Mouse (Mus musculus) liver, embryonic 11.5 days (tissue): ENCODE results near the gene Hcar1. TPM values are rescaled to one million over a fixed set of nuclear protein-coding genes. Genes with fewer than 3 reads are reported as not detected.

ENCODE experiments used
- ATAC-seq: fragments of 200-750 bp; cut with Nextera tagmentation; replicated peaks from 2 replicates; pipeline ENCODE4 v1.8.0; 2017; ENCODE audit warnings: moderate number of reproducible peaks, mild to moderate bottlenecking, moderate TSS enrichment, moderate library complexity; ENCODE audit not compliant: low FRiP score
- DNase-seq: peaks from one replicate; pipeline ENCODE4 v3.0.0-alpha.2; 2017; ENCODE audit warnings: low spot score
- H3K27ac ChIP-seq: fragments of 300-500 bp; sonication (generic); 2 replicates; pipeline ENCODE4 v1.5.1; 2014; ENCODE audit warnings: mild to moderate bottlenecking, low read depth, low read length, control low read depth
- H3K27me3 ChIP-seq: fragments of 300-500 bp; sonication (generic); replicated peaks from 2 replicates; pipeline ENCODE4 v1.6.1; 2014; ENCODE audit warnings: low read length, mixed read lengths; ENCODE audit not compliant: control insufficient read depth, insufficient read depth
- H3K36me3 ChIP-seq: fragments of 300-500 bp; sonication (generic); 2 replicates; pipeline ENCODE4 v1.6.1; 2014; ENCODE audit warnings: mild to moderate bottlenecking, low read length, moderate library complexity, mixed read lengths; ENCODE audit not compliant: control insufficient read depth, insufficient read depth
- H3K4me1 ChIP-seq: fragments of 300-500 bp; sonication (generic); replicated peaks from 2 replicates; pipeline ENCODE4 v1.6.1; 2014; ENCODE audit warnings: low read length, mixed read lengths; ENCODE audit not compliant: control insufficient read depth, insufficient read depth
- H3K4me2 ChIP-seq: fragments of 300-500 bp; sonication (generic); 2 replicates; pipeline ENCODE4 v1.6.1; 2014; ENCODE audit warnings: mild to moderate bottlenecking, control low read depth, moderate library complexity
- H3K4me3 ChIP-seq: fragments of 300-500 bp; sonication (generic); 2 replicates; pipeline ENCODE4 v1.5.1; 2014; ENCODE audit warnings: low read depth, low read length, control low read depth
- H3K9ac ChIP-seq: fragments of 300-500 bp; sonication (generic); 2 replicates; pipeline ENCODE4 v1.6.1; 2014; ENCODE audit warnings: low read depth, low read length, control low read depth
- H3K9me3 ChIP-seq: fragments of 300-500 bp; sonication (generic); 2 replicates; pipeline ENCODE4 v1.6.1; 2016; ENCODE audit warnings: low read length, inconsistent platforms, mixed read lengths; ENCODE audit not compliant: control insufficient read depth
- WGBS: fragments of 180-500 bp; shearing (Covaris S2); extraction: QIAGEN DNeasy Blood & Tissue Kit; methylation state at CpG from one replicate; pipeline ENCODE4 v1.1.7; 2014; 5-methylcytosine and 5-hydroxymethylcytosine counted together
- polyA plus RNA-seq: library from polyadenylated mRNA; unstranded; fragments of >200 nt; fragmentation: Nextera tagmentation; extraction: Ambion mirVana; gene quantifications from 2 replicates; pipeline ENCODE4 v1.2.1, GENCODE M21; 2014

Gene Hcar1
- polyA plus RNA-seq, 1 experiment from 2014 or later, result 0.19 TPM

- ATAC-seq (no peak), DNase-seq (no peak)
- Histone ChIP-seq H3K4me3 (no peak overlapping the region), H3K27me3 (no peaks in the 10 kb centered on the region), H3K9ac (no peak overlapping the region), H3K36me3 (no peaks in the 10 kb centered on the region), H3K4me2 (peak overlapping the region; percentile 26; the same call in 1 of the 2 replicates), H3K9me3 (no peaks in the 10 kb centered on the region), H3K27ac (no peak overlapping the region), H3K4me1 (peaks cover 5% of the 10 kb centered on the region; the same call in 1 of the 2 replicates)
- 72% methylated on average over 9 of the region's 9 CpGs for WGBS
Observed at GRCm38 (mm10) chr5:123854511-123854910, 25.3 kb downstream of the Hcar1 start.

DNA sequence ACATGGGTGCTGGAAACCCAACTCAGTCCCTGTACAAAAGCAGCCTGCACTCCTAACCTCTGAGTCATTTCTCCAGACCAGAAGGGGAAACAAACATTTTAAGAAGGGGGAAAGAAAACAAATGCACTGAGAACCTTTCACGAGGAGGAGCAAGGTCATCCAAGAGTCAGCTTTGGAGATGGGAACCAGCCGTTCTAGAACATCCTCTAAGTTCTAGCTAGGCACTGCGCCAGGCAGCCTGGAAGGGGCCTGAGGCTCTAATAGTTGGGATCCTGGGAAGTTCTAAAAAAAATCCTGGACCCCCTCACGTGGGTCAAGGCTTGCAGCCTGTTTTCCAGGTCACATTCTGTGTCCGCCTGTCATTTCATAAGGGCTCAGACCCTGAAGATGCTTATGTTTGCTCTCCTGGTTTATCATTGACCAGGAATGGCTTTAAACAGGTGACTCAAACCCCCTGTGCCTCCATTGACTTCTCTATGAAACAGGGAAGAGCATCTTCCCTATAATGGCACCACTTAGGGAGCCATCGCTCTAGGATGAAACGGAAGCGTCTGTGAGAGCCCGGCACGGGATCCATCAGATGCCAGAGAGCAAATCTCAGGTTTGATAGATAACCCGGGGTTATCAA is 25.8 kb downstream of the Hcar1 start:
- DNase-seq (no peak), ATAC-seq (no peak)
- H3K9ac ChIP-seq, result no peak overlapping the region
- no peak overlapping the region for H3K27ac ChIP-seq
- WGBS, result 71% methylated on average over 11 of the region's 11 CpGs
- H3K4me3 ChIP-seq, result no peak overlapping the region
- H3K4me1 ChIP-seq, result peaks cover 5% of the 10 kb centered on the region; the same call in 1 of the 2 replicates
- H3K27me3 ChIP-seq, result no peaks in the 10 kb centered on the region
- peak overlapping the region; percentile 26; the same call in 1 of the 2 replicates for H3K4me2 ChIP-seq
- no peaks in the 10 kb centered on the region for H3K36me3 ChIP-seq
- no peaks in the 10 kb centered on the region for H3K9me3 ChIP-seq

- Histone ChIP-seq H3K36me3 (no peaks in the 10 kb centered on the region), H3K4me2 (no peak overlapping the region), H3K27me3 (no peaks in the 10 kb centered on the region), H3K27ac (no peak overlapping the region; the same call in 1 of the 2 replicates), H3K4me1 (peaks cover 5% of the 10 kb centered on the region; the same call in 1 of the 2 replicates), H3K9me3 (no peaks in the 10 kb centered on the region), H3K9ac (no peak overlapping the region), H3K4me3 (no peak overlapping the region)
- DNase-seq, result no peak
- WGBS, result 30% methylated on average over 2 of the region's 2 CpGs
- no peak for ATAC-seq
Observed at GRCm38 (mm10) chr5:123851398-123851797, 28.4 kb downstream of the Hcar1 start.

GRCm38 (mm10) chr5:123844316-123844715 is 35.5 kb downstream of the Hcar1 start:
- Histone ChIP-seq H3K4me1 (no peaks in the 10 kb centered on the region), H3K9ac (no peak overlapping the region)
- 90% methylated on average over 14 of the region's 14 CpGs for WGBS

GRCm38 (mm10) chr5:123843816-123844215 is 36.0 kb downstream of the Hcar1 start:
- no peak for DNase-seq
- H3K9ac ChIP-seq, result no peak overlapping the region
- no peak overlapping the region for H3K4me3 ChIP-seq
- no peak overlapping the region for H3K27ac ChIP-seq
- no peaks in the 10 kb centered on the region for H3K9me3 ChIP-seq
- H3K4me1 ChIP-seq, result no peaks in the 10 kb centered on the region
- no peaks in the 10 kb centered on the region for H3K36me3 ChIP-seq
- no peak overlapping the region for H3K4me2 ChIP-seq
- 68% methylated on average over 4 of the region's 4 CpGs for WGBS
- no peak for ATAC-seq
- no peaks in the 10 kb centered on the region for H3K27me3 ChIP-seq

More at GRCm38 (mm10) chr5:123844316-123844715, 35.5 kb downstream of the Hcar1 start:
- no peak overlapping the region for H3K4me3 ChIP-seq
- no peak overlapping the region for H3K27ac ChIP-seq
- DNase-seq (no peak), ATAC-seq (no peak)
- no peak overlapping the region for H3K4me2 ChIP-seq
- no peaks in the 10 kb centered on the region for H3K9me3 ChIP-seq
- H3K36me3 ChIP-seq, result no peaks in the 10 kb centered on the region
- H3K27me3 ChIP-seq, result no peaks in the 10 kb centered on the region

- DNase-seq, result no peak
- Histone ChIP-seq H3K4me3 (no peak overlapping the region), H3K27me3 (no peaks in the 10 kb centered on the region), H3K9ac (no peak overlapping the region), H3K9me3 (no peaks in the 10 kb centered on the region), H3K27ac (no peak overlapping the region), H3K4me1 (no peaks in the 10 kb centered on the region), H3K4me2 (no peak overlapping the region), H3K36me3 (no peaks in the 10 kb centered on the region)
- ATAC-seq, result no peak
- 64% methylated on average over 3 of the region's 3 CpGs for WGBS
Observed at GRCm38 (mm10) chr5:123842935-123843282, 36.9 kb downstream of the Hcar1 start.

- Histone ChIP-seq H3K27ac (no peak overlapping the region), H3K4me2 (no peak overlapping the region), H3K9ac (no peak overlapping the region), H3K4me3 (no peak overlapping the region), H3K27me3 (no peaks in the 10 kb centered on the region), H3K36me3 (no peaks in the 10 kb centered on the region), H3K4me1 (no peaks in the 10 kb centered on the region), H3K9me3 (no peaks in the 10 kb centered on the region)
- WGBS, result 70% methylated on average over 11 of the region's 11 CpGs
- ATAC-seq, result no peak
- peak; percentile 20 for DNase-seq
Observed at GRCm38 (mm10) chr5:123842221-123842934, 37.4 kb downstream of the Hcar1 start.

DNA sequence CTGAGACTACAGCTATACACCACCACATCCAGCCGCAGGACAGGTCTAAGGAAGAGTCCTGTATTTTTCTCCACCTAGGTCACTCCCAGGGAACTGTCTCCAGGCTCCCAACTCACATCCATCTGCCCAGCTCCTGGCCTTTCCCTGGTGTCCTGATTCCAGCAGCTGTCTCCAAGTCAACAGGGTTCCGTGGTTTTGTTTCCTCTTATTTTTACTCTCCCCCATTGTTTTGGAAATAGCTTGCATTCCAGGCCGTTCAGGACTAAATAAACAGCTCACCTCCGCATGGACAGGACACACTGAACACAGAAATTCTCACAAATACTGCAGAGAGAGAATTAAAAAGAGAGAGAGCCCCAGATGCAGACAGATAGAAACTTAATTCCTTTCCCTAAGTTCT is 42.4 kb downstream of the Hcar1 start:
- Histone ChIP-seq H3K36me3 (no peaks in the 10 kb centered on the region), H3K4me1 (no peaks in the 10 kb centered on the region), H3K27me3 (no peaks in the 10 kb centered on the region), H3K4me2 (no peak overlapping the region), H3K9ac (no peak overlapping the region), H3K4me3 (no peak overlapping the region), H3K9me3 (no peaks in the 10 kb centered on the region), H3K27ac (no peak overlapping the region)
- DNase-seq (no peak), ATAC-seq (no peak)
- 52% methylated on average over 4 of the region's 4 CpGs for WGBS

GRCm38 (mm10) chr5:123834836-123835235 is 45.0 kb downstream of the Hcar1 start:
- Histone ChIP-seq H3K4me2 (no peak overlapping the region), H3K36me3 (no peaks in the 10 kb centered on the region), H3K27me3 (no peaks in the 10 kb centered on the region), H3K9ac (no peak overlapping the region), H3K9me3 (no peaks in the 10 kb centered on the region), H3K4me1 (no peaks in the 10 kb centered on the region), H3K27ac (no peak overlapping the region), H3K4me3 (no peak overlapping the region)
- WGBS, result 72% methylated on average over 3 of the region's 3 CpGs
- DNase-seq (no peak), ATAC-seq (no peak)
